8 mouse cellular contexts compared by ENCODE assay signal in the genomic region with DNA sequence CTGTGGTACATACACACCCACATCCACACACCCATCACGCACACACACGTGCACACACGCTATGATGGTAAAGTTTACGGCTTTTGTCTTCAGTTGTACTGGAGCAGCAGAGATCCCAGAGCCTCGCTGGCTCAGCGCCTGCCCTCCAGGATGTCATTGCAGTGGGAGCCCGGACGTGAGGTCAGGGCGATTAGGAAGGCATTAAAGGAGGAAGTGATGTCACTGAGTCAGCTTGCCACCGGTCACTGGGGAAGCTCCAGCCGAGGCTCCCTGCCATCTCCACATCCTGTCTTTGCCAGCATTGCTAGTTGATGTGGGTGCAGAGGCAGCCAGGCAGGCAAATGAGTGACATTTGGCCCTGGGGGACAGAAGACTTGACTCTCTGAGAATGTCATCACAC.
DNase-seq lines count a peak whose midpoint lies in the region; ATAC-seq and TF ChIP-seq lines count a peak whose summit lies in the region.

No protein-coding gene starts in this region.

- no peak overlapping the region for H3K27ac ChIP-seq in forebrain, embryonic 13.5 days
- H3K27ac ChIP-seq in forebrain, embryonic 11.5 days (ENCODE audit: low read depth, low read length), result no peak overlapping the region
- peak overlapping the region; percentile 63; the same call in 1 of the 2 replicates for H3K27ac ChIP-seq in kidney, adult 2 months (ENCODE audit: insufficient read depth, low read depth, low read length)

- 87% methylated on average over 11 of the region's 11 CpGs for WGBS in forebrain, embryonic 13.5 days
- 80% methylated on average over 11 of the region's 11 CpGs for WGBS in forebrain, embryonic 11.5 days
- 48% methylated on average over 11 of the region's 11 CpGs for WGBS in kidney, adult 2 months

- 0 out of 2 replicates have a peak, but pooled peaks have one; percentile 8 for TF ChIP-seq CTCF in kidney, adult 2 months (conservative IDR thresholded peaks at IDR 0.05; ENCODE audit: insufficient read depth, insufficient read length, low read depth, low read length)

- peaks cover 41% of the 10 kb centered on the region for H3K27me3 ChIP-seq in forebrain, embryonic 13.5 days
- no peaks in the 10 kb centered on the region; the same call in 1 of the 2 replicates for H3K27me3 ChIP-seq in forebrain, embryonic 11.5 days (ENCODE audit: control insufficient read depth, insufficient read depth, low read length)
- no peaks in the 10 kb centered on the region for H3K27me3 ChIP-seq in kidney, adult 2 months (replicated peaks; ENCODE audit: control insufficient read depth, insufficient read depth, low read length)

- peak; percentile 10; the same call in 1 of the 2 replicates for ATAC-seq in forebrain, embryonic 13.5 days
- no peak for ATAC-seq in forebrain, embryonic 11.5 days (replicated peaks; ENCODE audit: low FRiP score)

- no peak overlapping the region for H3K9ac ChIP-seq in forebrain, embryonic 13.5 days
- H3K9ac ChIP-seq in forebrain, embryonic 11.5 days (ENCODE audit: low read length), result no peak overlapping the region

- no peak overlapping the region for H3K4me3 ChIP-seq in forebrain, embryonic 13.5 days
- H3K4me3 ChIP-seq in forebrain, embryonic 11.5 days (ENCODE audit: low read depth, low read length), result no peak overlapping the region
- peak overlapping the region; percentile 40; the same call in 1 of the 2 replicates for H3K4me3 ChIP-seq in kidney, adult 2 months (ENCODE audit: insufficient read depth, low read depth, low read length)

- H3K36me3 ChIP-seq in forebrain, embryonic 13.5 days (ENCODE audit: poor library complexity, severe bottlenecking), result 0 out of 2 replicates have a peak, but pooled peaks cover 5% of the 10 kb centered on the region
- no peaks in the 10 kb centered on the region for H3K36me3 ChIP-seq in forebrain, embryonic 11.5 days (ENCODE audit: control insufficient read depth, insufficient read depth, low read length)
- no peaks in the 10 kb centered on the region for H3K36me3 ChIP-seq in kidney, adult 2 months (ENCODE audit: control insufficient read depth, insufficient read depth, low read length)

- TF ChIP-seq POLR2A in kidney, adult 2 months (IDR thresholded peaks at IDR 0.05; ENCODE audit: low read depth, low read length), result no peak

- H3K4me2 ChIP-seq in forebrain, embryonic 13.5 days, result no peak overlapping the region
- no peak overlapping the region for H3K4me2 ChIP-seq in forebrain, embryonic 11.5 days (ENCODE audit: low read depth, low read length, severe bottlenecking)

- H3K9me3 ChIP-seq in forebrain, embryonic 13.5 days (replicated peaks), result no peaks in the 10 kb centered on the region
- H3K9me3 ChIP-seq in forebrain, embryonic 11.5 days (ENCODE audit: control insufficient read depth, low read length), result no peaks in the 10 kb centered on the region

- no peak for DNase-seq in forebrain, embryonic 11.5 days (ENCODE audit: low spot score)
- DNase-seq in gastrocnemius, postnatal 25 days, result peak; percentile 65
- peak; percentile 81 for DNase-seq in kidney, adult 2 months
- DNase-seq in lung, postnatal 25 days (ENCODE audit: low spot score), result peak; percentile 81
- peak; percentile 40 to 60 for DNase-seq in thymus, postnatal 36 days
- DNase-seq in cerebellum, postnatal 10 days, result no peak
- DNase-seq in right cerebral cortex, adult 2 months (ENCODE audit: low spot score in 2 of 2), result no peak

- H3K4me1 ChIP-seq in forebrain, embryonic 13.5 days, result no peaks in the 10 kb centered on the region
- no peaks in the 10 kb centered on the region for H3K4me1 ChIP-seq in forebrain, embryonic 11.5 days (replicated peaks; ENCODE audit: control insufficient read depth, insufficient read depth, low read length)
- peaks cover 6% of the 10 kb centered on the region; the same call in 1 of the 2 replicates for H3K4me1 ChIP-seq in kidney, adult 2 months (ENCODE audit: control insufficient read depth, insufficient read depth, low read length)

Comparison
In these comparisons a context has a peak if more than half of its experiments do, and no peak if none do; other contexts are left out.
1. DNase-seq: peak in gastrocnemius, postnatal 25 days (single experiment), kidney, adult 2 months (single experiment), lung, postnatal 25 days (single experiment) and thymus, postnatal 36 days (2 of 2); none in forebrain, embryonic 11.5 days (single experiment), cerebellum, postnatal 10 days (0 of 2) and right cerebral cortex, adult 2 months (0 of 2).